Mouse (Mus musculus) intestine, embryonic 15.5 days (tissue): Measurements from ENCODE around the gene Neb. TPM values are rescaled to one million over a fixed set of nuclear protein-coding genes. Genes with fewer than 3 reads are reported as not detected.

Source experiments
- ATAC-seq: fragments of 200-750 bp; cut with Nextera tagmentation; 2 replicates; pipeline ENCODE4 v1.8.0; 2017; ENCODE audit warnings: moderate TSS enrichment, moderate library complexity
- H3K27ac ChIP-seq: fragments of 300-500 bp; sonication (generic); 2 replicates; pipeline ENCODE4 v1.5.1; 2015; ENCODE audit warnings: mild to moderate bottlenecking, inconsistent platforms
- H3K27me3 ChIP-seq: fragments of 300-500 bp; sonication (generic); replicated peaks from 2 replicates; pipeline ENCODE4 v1.6.1; 2015; ENCODE audit warnings: inconsistent platforms
- H3K36me3 ChIP-seq: fragments of 300-500 bp; sonication (generic); 2 replicates; pipeline ENCODE4 v1.6.1; 2015; ENCODE audit warnings: inconsistent platforms
- H3K4me1 ChIP-seq: fragments of 300-500 bp; sonication (generic); replicated peaks from 2 replicates; pipeline ENCODE4 v1.6.1; 2015; ENCODE audit warnings: inconsistent platforms
- H3K4me2 ChIP-seq: fragments of 300-500 bp; sonication (generic); replicated peaks from 2 replicates; pipeline ENCODE4 v1.6.1; 2015; ENCODE audit warnings: mild to moderate bottlenecking, inconsistent platforms
- H3K4me3 ChIP-seq: fragments of 300-500 bp; sonication (generic); replicated peaks from 2 replicates; pipeline ENCODE4 v1.5.1; 2015; ENCODE audit warnings: inconsistent platforms
- H3K9ac ChIP-seq: fragments of 300-500 bp; sonication (generic); 2 replicates; pipeline ENCODE4 v1.6.1; 2015; ENCODE audit warnings: inconsistent platforms
- H3K9me3 ChIP-seq: fragments of 300-500 bp; sonication (generic); 2 replicates; pipeline ENCODE4 v1.6.1; 2016; ENCODE audit warnings: inconsistent platforms
- WGBS: fragments of 180-500 bp; shearing (Covaris S2); methylation state at CpG from one replicate; pipeline ENCODE4 v1.1.7; 2015; 5-methylcytosine and 5-hydroxymethylcytosine counted together
- polyA plus RNA-seq: library from polyadenylated mRNA; unstranded; fragments of >200 nt; fragmentation: Nextera tagmentation; extraction: Ambion mirVana; gene quantifications from 2 replicates; pipeline ENCODE4 v1.2.1, GENCODE M21; 2015

The Neb gene
- polyA plus RNA-seq, 1 experiment from 2014 or later, result 1.4 TPM

GRCm38 (mm10) chr2:52412524-52413037 lies 34.3 kb upstream of the Neb start:
- no peaks in the 10 kb centered on the region for H3K9me3 ChIP-seq
- H3K4me3 ChIP-seq, result no peak overlapping the region
- H3K36me3 ChIP-seq, result peaks cover 34% of the 10 kb centered on the region
- H3K27ac ChIP-seq, result no peak overlapping the region
- 97% methylated on average over 5 of the region's 5 CpGs for WGBS
- no peaks in the 10 kb centered on the region for H3K4me1 ChIP-seq
- no peaks in the 10 kb centered on the region for H3K27me3 ChIP-seq
- no peak for ATAC-seq
- no peak overlapping the region for H3K9ac ChIP-seq
- no peak overlapping the region for H3K4me2 ChIP-seq

GRCm38 (mm10) chr2:52406480-52406879 lies 28.2 kb upstream of the Neb start:
- Histone ChIP-seq H3K9me3 (no peaks in the 10 kb centered on the region), H3K27me3 (no peaks in the 10 kb centered on the region), H3K9ac (no peak overlapping the region), H3K4me3 (no peak overlapping the region), H3K4me1 (no peaks in the 10 kb centered on the region), H3K4me2 (no peak overlapping the region), H3K27ac (no peak overlapping the region), H3K36me3 (peaks cover 33% of the 10 kb centered on the region)
- ATAC-seq, result no peak
- 91% methylated on average over 1 of the region's 1 CpGs for WGBS

- WGBS, result 93% methylated on average over 5 of the region's 5 CpGs
- no peaks in the 10 kb centered on the region for H3K4me1 ChIP-seq
- H3K4me2 ChIP-seq, result no peak overlapping the region
- H3K9ac ChIP-seq, result no peak overlapping the region
- H3K27ac ChIP-seq, result no peak overlapping the region
- ATAC-seq, result no peak
- H3K36me3 ChIP-seq, result peaks cover 23% of the 10 kb centered on the region
- no peaks in the 10 kb centered on the region for H3K27me3 ChIP-seq
- H3K9me3 ChIP-seq, result no peaks in the 10 kb centered on the region
- no peak overlapping the region for H3K4me3 ChIP-seq
Measured at GRCm38 (mm10) chr2:52405238-52405637, 27.0 kb upstream of the Neb start.

DNA sequence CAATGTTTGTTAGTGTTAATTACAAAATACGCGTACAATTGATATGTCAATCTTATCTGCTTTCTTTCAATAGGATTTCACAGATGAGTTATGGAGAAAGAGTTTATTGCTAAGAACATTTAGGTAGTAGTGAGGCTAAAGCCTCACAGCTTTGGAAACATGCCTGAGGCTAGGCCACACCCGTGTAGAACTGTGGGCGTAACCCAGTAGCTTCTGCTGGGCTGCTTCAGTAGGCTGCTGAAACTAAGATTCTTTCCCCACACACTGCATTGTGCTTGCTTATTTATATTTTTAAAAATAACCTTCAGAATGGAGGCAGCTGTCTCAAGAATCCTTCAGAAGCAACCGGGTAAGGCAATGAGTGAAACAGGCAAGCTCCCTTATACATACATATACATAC lies 16.3 kb upstream of the Neb start:
- Histone ChIP-seq H3K4me1 (no peaks in the 10 kb centered on the region), H3K27ac (no peak overlapping the region), H3K9ac (no peak overlapping the region), H3K4me3 (no peak overlapping the region), H3K36me3 (no peaks in the 10 kb centered on the region), H3K9me3 (no peaks in the 10 kb centered on the region), H3K27me3 (no peaks in the 10 kb centered on the region), H3K4me2 (no peak overlapping the region)
- 75% methylated on average over 5 of the region's 5 CpGs for WGBS
- ATAC-seq, result no peak

DNA sequence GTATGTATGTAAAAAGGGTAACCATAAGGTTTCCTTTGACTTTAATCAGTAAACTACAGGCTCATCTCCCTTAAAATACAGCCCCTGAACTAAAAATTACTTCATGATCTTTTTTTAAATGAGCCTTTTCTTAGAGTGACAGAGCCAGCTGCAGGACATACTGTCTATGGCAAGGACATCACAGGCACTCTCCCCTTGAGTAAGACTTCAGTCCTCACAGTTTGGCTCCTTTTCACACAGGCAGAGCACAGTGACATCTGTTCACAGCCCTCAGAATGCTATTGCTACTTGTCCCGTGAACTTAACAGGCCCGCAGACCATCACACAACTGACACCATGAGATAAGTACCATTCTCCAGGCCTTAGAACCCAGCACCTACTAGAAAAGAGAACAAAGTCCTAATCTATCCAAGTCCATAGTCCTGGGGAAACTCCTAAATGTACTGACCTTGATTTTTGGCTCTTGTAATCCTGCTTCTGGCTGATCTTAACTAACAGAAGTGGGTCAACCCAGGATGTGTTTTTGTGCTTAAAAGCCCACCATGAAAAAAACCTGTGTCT lies 12.2 kb upstream of the Neb start:
- Histone ChIP-seq H3K4me2 (no peak overlapping the region), H3K9me3 (no peaks in the 10 kb centered on the region), H3K27me3 (no peaks in the 10 kb centered on the region), H3K9ac (no peak overlapping the region), H3K27ac (no peak overlapping the region), H3K36me3 (no peaks in the 10 kb centered on the region), H3K4me3 (no peak overlapping the region), H3K4me1 (no peaks in the 10 kb centered on the region)
- WGBS, result 68% methylated on average over 2 of the region's 2 CpGs
- no peak for ATAC-seq

GRCm38 (mm10) chr2:52389975-52390374 lies 11.7 kb upstream of the Neb start:
- 66% methylated on average over 3 of the region's 3 CpGs for WGBS
- no peaks in the 10 kb centered on the region for H3K4me1 ChIP-seq
- no peak overlapping the region for H3K4me3 ChIP-seq
- H3K36me3 ChIP-seq, result no peaks in the 10 kb centered on the region
- no peak for ATAC-seq
- no peaks in the 10 kb centered on the region for H3K9me3 ChIP-seq
- no peaks in the 10 kb centered on the region for H3K27me3 ChIP-seq
- no peak overlapping the region for H3K4me2 ChIP-seq
- no peak overlapping the region for H3K27ac ChIP-seq
- no peak overlapping the region for H3K9ac ChIP-seq

DNA sequence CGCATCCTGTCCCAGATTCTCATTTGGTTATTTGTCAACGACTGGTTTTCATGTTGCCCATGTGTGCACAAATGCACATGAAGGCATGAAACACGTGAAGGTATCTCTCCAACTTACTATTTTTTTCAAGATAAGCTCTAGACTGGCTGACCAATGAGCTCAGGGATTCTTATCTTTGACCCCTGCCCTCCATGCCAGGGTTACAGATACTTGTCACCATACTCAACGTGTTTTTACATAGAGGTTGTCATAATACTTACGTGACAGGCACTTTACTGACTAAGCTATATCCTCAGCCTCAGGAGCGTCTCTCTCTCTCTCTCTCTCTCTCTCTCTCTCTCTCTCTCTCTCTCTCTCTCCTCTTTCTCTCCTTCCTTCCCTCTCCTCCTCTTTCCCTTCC lies 8.2 kb upstream of the Neb start:
- H3K4me3 ChIP-seq, result no peak overlapping the region
- no peaks in the 10 kb centered on the region for H3K36me3 ChIP-seq
- WGBS, result 59% methylated on average over 6 of the region's 6 CpGs
- H3K27ac ChIP-seq, result no peak overlapping the region
- H3K9me3 ChIP-seq, result no peaks in the 10 kb centered on the region
- H3K4me1 ChIP-seq, result no peaks in the 10 kb centered on the region
- H3K9ac ChIP-seq, result no peak overlapping the region
- H3K4me2 ChIP-seq, result no peak overlapping the region
- no peaks in the 10 kb centered on the region for H3K27me3 ChIP-seq
- ATAC-seq, result no peak

- H3K4me1 ChIP-seq, result no peaks in the 10 kb centered on the region
- H3K9me3 ChIP-seq, result no peaks in the 10 kb centered on the region
- no peak overlapping the region for H3K9ac ChIP-seq
- 0 out of 2 replicates have a peak overlapping the region, but pooled peaks have one; percentile 23 for H3K4me2 ChIP-seq
- no peak overlapping the region for H3K4me3 ChIP-seq
- ATAC-seq, result no peak
- no peak overlapping the region; the same call in 1 of the 2 replicates for H3K27ac ChIP-seq
- WGBS, result 31% methylated on average over 7 of the region's 7 CpGs
- H3K27me3 ChIP-seq, result no peaks in the 10 kb centered on the region
- no peaks in the 10 kb centered on the region for H3K36me3 ChIP-seq
Measured at GRCm38 (mm10) chr2:52386037-52386436, 7.8 kb upstream of the Neb start.

DNA sequence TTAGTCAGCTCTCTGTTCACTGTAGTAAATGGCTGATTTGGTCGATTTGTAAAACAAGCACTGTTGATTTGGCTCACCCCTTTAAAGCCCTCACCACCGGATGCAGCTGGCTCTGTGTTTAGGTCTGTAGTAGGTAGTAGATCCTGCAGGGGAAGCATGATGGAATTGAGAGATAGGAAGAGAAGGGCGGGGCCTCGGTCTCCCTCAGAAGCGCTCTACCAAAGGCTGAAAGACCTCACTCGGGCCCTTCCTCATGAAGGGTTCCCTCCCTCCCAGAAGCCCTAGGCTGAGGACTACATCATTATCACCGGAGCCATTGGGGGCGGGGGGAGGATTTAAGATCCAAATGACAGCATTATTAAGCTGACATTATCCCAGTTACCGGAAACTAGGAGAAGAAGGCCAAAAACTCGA lies 581 bp upstream of the Neb start:
- 68% methylated on average over 10 of the region's 10 CpGs for WGBS
- Histone ChIP-seq H3K4me1 (no peaks in the 10 kb centered on the region), H3K4me2 (no peak overlapping the region), H3K27ac (no peak overlapping the region), H3K9ac (no peak overlapping the region), H3K27me3 (no peaks in the 10 kb centered on the region), H3K9me3 (no peaks in the 10 kb centered on the region), H3K4me3 (no peak overlapping the region), H3K36me3 (no peaks in the 10 kb centered on the region)
- no peak for ATAC-seq

GRCm38 (mm10) chr2:52377706-52378447 lies 397 bp downstream of the Neb start:
- WGBS, result 58% methylated on average over 13 of the region's 13 CpGs

DNA sequence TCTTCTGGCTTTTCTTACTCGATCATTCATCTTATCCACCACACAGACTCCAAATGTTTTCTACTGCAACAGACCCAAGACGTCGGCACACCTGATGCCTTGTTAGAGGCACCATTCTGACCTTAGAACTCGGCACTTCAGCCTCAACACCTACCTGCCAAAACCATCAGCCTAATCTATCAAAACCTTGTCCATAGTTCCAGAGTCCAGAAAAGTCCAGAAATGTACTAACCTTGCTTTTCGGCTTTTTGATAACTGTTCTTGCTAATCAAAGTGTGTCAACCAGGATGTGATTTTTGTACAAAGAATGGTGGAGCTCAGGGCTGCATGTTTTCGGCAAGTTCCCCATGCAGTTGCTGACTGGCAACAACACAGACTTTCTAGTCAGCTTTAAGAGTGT lies 3.6 kb downstream of the Neb start:
- no peak overlapping the region for H3K4me2 ChIP-seq
- H3K9me3 ChIP-seq, result no peaks in the 10 kb centered on the region
- 92% methylated on average over 6 of the region's 6 CpGs for WGBS
- no peak overlapping the region for H3K4me3 ChIP-seq
- H3K9ac ChIP-seq, result no peak overlapping the region
- H3K27me3 ChIP-seq, result no peaks in the 10 kb centered on the region
- no peaks in the 10 kb centered on the region for H3K4me1 ChIP-seq
- no peak overlapping the region for H3K27ac ChIP-seq
- ATAC-seq, result no peak
- no peaks in the 10 kb centered on the region for H3K36me3 ChIP-seq

More at GRCm38 (mm10) chr2:52377706-52378447, 397 bp downstream of the Neb start:
- ATAC-seq, result no peak
- Histone ChIP-seq H3K36me3 (no peaks in the 10 kb centered on the region), H3K9me3 (no peaks in the 10 kb centered on the region), H3K27ac (no peak overlapping the region), H3K9ac (no peak overlapping the region), H3K4me3 (no peak overlapping the region), H3K4me2 (peak overlapping the region; percentile 19; the same call in 1 of the 2 replicates), H3K27me3 (no peaks in the 10 kb centered on the region), H3K4me1 (no peaks in the 10 kb centered on the region)

DNA sequence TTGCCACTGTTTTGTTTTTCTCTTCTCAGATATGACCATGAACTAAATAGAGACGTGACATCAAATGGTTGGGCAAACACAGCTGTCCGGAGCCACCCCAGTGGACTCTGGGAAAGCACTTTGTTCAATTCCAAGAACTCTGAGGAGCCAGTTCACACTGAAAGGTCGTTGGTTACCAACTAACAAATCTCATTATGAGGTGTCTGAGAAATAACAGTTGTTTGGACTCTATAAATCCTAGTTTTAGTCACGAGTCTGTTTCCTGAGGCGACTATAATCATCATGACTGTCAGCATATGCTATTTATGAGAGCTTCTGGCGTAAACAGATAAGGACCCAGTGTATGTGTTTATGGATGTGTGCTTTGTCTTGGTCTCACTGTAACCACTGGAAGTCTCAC lies 5.8 kb downstream of the Neb start:
- Histone ChIP-seq H3K4me2 (no peak overlapping the region), H3K27ac (no peak overlapping the region), H3K4me1 (no peaks in the 10 kb centered on the region), H3K4me3 (no peak overlapping the region), H3K27me3 (no peaks in the 10 kb centered on the region), H3K36me3 (no peaks in the 10 kb centered on the region), H3K9ac (no peak overlapping the region), H3K9me3 (no peaks in the 10 kb centered on the region)
- 58% methylated on average over 6 of the region's 6 CpGs for WGBS
- ATAC-seq, result no peak

- no peak overlapping the region for H3K4me2 ChIP-seq
- H3K27ac ChIP-seq, result no peak overlapping the region
- no peaks in the 10 kb centered on the region for H3K4me1 ChIP-seq
- no peaks in the 10 kb centered on the region for H3K36me3 ChIP-seq
- 70% methylated on average over 4 of the region's 4 CpGs for WGBS
- H3K9ac ChIP-seq, result no peak overlapping the region
- H3K27me3 ChIP-seq, result no peaks in the 10 kb centered on the region
- ATAC-seq, result no peak
- H3K4me3 ChIP-seq, result no peak overlapping the region
- no peaks in the 10 kb centered on the region for H3K9me3 ChIP-seq
Measured at GRCm38 (mm10) chr2:52372080-52372479, 6.2 kb downstream of the Neb start.
